Mouse (Mus musculus): ENCODE measurements at regions not wholly inside any gene's neighbourhood (a gene's known extent, or its start where the extent isn't known, plus 50 kb on each side); places are given as distances from the start of the nearest gene placed in this dataset.

GRCm38 (mm10) chr11:30710266-30710665 lies 60.9 kb upstream of the Acyp2 start:
- no peak overlapping the region for H3K4me2 ChIP-seq (ENCODE audit: low read length)
- H3K27ac ChIP-seq (replicated peaks in 1 of 2; ENCODE audit: control insufficient read depth in 1 of 2, insufficient read depth in 1 of 2, low read depth in 2 of 2, low read length in 2 of 2) = no peak overlapping the region
- H3K27me3 ChIP-seq (ENCODE audit: control insufficient read depth, insufficient read depth, low read length) = no peaks in the 10 kb centered on the region
- ATAC-seq (ENCODE audit: insufficient number of reproducible peaks, insufficient read depth, low FRiP score, low read depth) = no peak
- H3K9me3 ChIP-seq (ENCODE audit: control insufficient read depth, low read length) = no peaks in the 10 kb centered on the region
- no peak overlapping the region for H3K9ac ChIP-seq (ENCODE audit: low read length)
- no peaks in the 10 kb centered on the region for H3K4me1 ChIP-seq (ENCODE audit: control insufficient read depth in 2 of 2, insufficient read depth in 2 of 2, low read length in 2 of 2)
- H3K36me3 ChIP-seq (ENCODE audit: control insufficient read depth, insufficient read depth, low read length) = no peaks in the 10 kb centered on the region
- no peak overlapping the region for H3K4me3 ChIP-seq (ENCODE audit: control insufficient read depth in 1 of 2, insufficient read depth in 1 of 2, low read depth in 1 of 2, low read length in 2 of 2)

DNA sequence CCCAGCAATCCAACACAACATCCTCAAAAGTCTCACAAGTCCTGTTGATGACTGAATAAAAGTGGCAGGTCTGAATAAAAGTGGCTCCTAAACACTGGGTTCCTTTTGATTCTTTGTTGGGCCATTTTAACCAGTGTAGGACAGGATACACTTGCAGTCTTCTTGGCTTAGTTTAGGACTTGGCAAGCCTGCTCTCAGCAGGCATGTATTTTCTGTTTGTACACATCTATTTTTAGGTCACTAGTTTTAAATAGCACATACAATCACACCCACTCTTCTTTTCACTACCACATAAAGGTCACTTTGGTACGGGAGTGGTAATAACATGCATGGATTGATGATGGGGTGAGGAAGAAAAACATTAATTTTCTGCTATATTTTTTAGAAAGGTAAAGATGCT lies 50.7 kb upstream of the Psme4 start:
- H3K4me2 ChIP-seq (ENCODE audit: low read length) = no peak overlapping the region
- H3K4me3 ChIP-seq (ENCODE audit: control insufficient read depth in 1 of 2, insufficient read depth in 1 of 2, low read depth in 1 of 2, low read length in 2 of 2) = no peak overlapping the region
- no peaks in the 10 kb centered on the region for H3K4me1 ChIP-seq (ENCODE audit: control insufficient read depth in 2 of 2, insufficient read depth in 2 of 2, low read length in 2 of 2)
- peak overlapping the region; percentile 77 to 82 for H3K27ac ChIP-seq (replicated peaks in 1 of 2; ENCODE audit: control insufficient read depth in 1 of 2, insufficient read depth in 1 of 2, low read depth in 2 of 2, low read length in 2 of 2)
- H3K9me3 ChIP-seq (ENCODE audit: control insufficient read depth, low read length) = no peaks in the 10 kb centered on the region
- ATAC-seq (ENCODE audit: insufficient number of reproducible peaks, insufficient read depth, low FRiP score, low read depth) = 0 out of 2 replicates have a peak, but pooled peaks have one; percentile 31
- H3K27me3 ChIP-seq (ENCODE audit: control insufficient read depth, insufficient read depth, low read length) = no peaks in the 10 kb centered on the region
- H3K9ac ChIP-seq (ENCODE audit: low read length) = no peak overlapping the region
- H3K36me3 ChIP-seq (ENCODE audit: control insufficient read depth, insufficient read depth, low read length) = no peaks in the 10 kb centered on the region
- WGBS = 21% methylated on average over 1 of the region's 1 CpGs
